Mouse (Mus musculus): ENCODE data around the gene Tmco1.

The Tmco1 gene

GRCm38 (mm10) chr1:167284258-167284836 lies 23.8 kb upstream of the Tmco1 start:
- DNase-seq: no peak

GRCm38 (mm10) chr1:167284837-167285319 lies 23.3 kb upstream of the Tmco1 start:
- DNase-seq: peak; percentile 80

- DNase-seq: no peak
These were observed 23.0 kb upstream of the Tmco1 start, which contains the start of gene Uck2 for GRCm38 (mm10) chr1:167285320-167285355. Gene Uck2, minus strand, starts transcription at chr1:167285320.

- DNase-seq: no peak
These were observed 22.8 kb upstream of the Tmco1 start for GRCm38 (mm10) chr1:167285356-167285755.

- DNase-seq: no peak
These were observed 21.0 kb upstream of the Tmco1 start for GRCm38 (mm10) chr1:167287156-167287555.

- no peak for DNase-seq
These were observed 19.3 kb upstream of the Tmco1 start for GRCm38 (mm10) chr1:167288665-167289538.

GRCm38 (mm10) chr1:167289567-167290262 lies 18.5 kb upstream of the Tmco1 start:
- no peak for DNase-seq

GRCm38 (mm10) chr1:167290263-167290592 lies 17.9 kb upstream of the Tmco1 start:
- DNase-seq: no peak

GRCm38 (mm10) chr1:167291610-167292009 lies 16.6 kb upstream of the Tmco1 start:
- DNase-seq: no peak

- no peak for DNase-seq
These were observed 15.7 kb upstream of the Tmco1 start for GRCm38 (mm10) chr1:167292447-167292846.

- DNase-seq: no peak
These were observed 12.3 kb upstream of the Tmco1 start for GRCm38 (mm10) chr1:167295679-167296402.

GRCm38 (mm10) chr1:167300122-167300521 lies 8.1 kb upstream of the Tmco1 start:
- DNase-seq: no peak

- no peak for DNase-seq
These were observed 2.6 kb upstream of the Tmco1 start for GRCm38 (mm10) chr1:167305501-167306137.

GRCm38 (mm10) chr1:167306451-167307240 lies 1.5 kb upstream of the Tmco1 start:
- peak; percentile 38 for DNase-seq

GRCm38 (mm10) chr1:167307674-167308073 lies 504 bp upstream of the Tmco1 start:
- DNase-seq: no peak

GRCm38 (mm10) chr1:167312367-167312766 lies 4.2 kb downstream of the Tmco1 start:
- no peak for DNase-seq

GRCm38 (mm10) chr1:167313220-167313619 lies 5.0 kb downstream of the Tmco1 start:
- DNase-seq: no peak

GRCm38 (mm10) chr1:167321691-167322090 lies 13.5 kb downstream of the Tmco1 start:
- DNase-seq: no peak

GRCm38 (mm10) chr1:167328776-167329175 lies 20.6 kb downstream of the Tmco1 start:
- DNase-seq: peak; percentile 56

GRCm38 (mm10) chr1:167331106-167331505 lies 22.9 kb downstream of the Tmco1 start:
- DNase-seq: no peak

GRCm38 (mm10) chr1:167336398-167336797 lies 28.2 kb downstream of the Tmco1 start:
- DNase-seq: no peak

GRCm38 (mm10) chr1:167337463-167338095 lies 29.4 kb downstream of the Tmco1 start:
- peak; percentile 89 for DNase-seq

All from layer of hippocampus, adult 9-11 months (tissue).